Mouse (Mus musculus): ENCODE data around the gene Slf1. TPM values are rescaled to one million over a fixed set of nuclear protein-coding genes. Genes with fewer than 3 reads are reported as not detected.

Slf1 gene
- total and polyA plus RNA-seq, 3 experiments, result 9.0 to 24.4 (median 23.2) TPM

GRCm38 (mm10) chr13:77068847-77069246 lies 66.4 kb downstream of the Slf1 start:
- intact Hi-C loops (cut with DNase I), result no loop called here
- no peaks in the 10 kb centered on the region for H3K79me2 ChIP-seq (replicated peaks; ENCODE audit: control insufficient read depth, insufficient read depth, low read length)

GRCm38 (mm10) chr13:77063221-77063620 lies 72.1 kb downstream of the Slf1 start:
- H3K36me3 ChIP-seq (ENCODE audit: control insufficient read depth, insufficient read depth, low read length), result no peaks in the 10 kb centered on the region
- no peak overlapping the region for H3K4me3 ChIP-seq
- H3K9ac ChIP-seq (ENCODE audit: low read depth, low read length), result no peak overlapping the region
- H3K27ac ChIP-seq, result no peak overlapping the region
- DNase-seq, result no peak
- H3K27me3 ChIP-seq (ENCODE audit: control insufficient read depth, insufficient read depth, low read length), result no peaks in the 10 kb centered on the region
- TF ChIP-seq POLR2A (IDR thresholded peaks at IDR 0.05; ENCODE audit: insufficient read depth, low read depth, low read length) (no peak), CTCF (IDR thresholded peaks at IDR 0.05) (no peak), EP300 (IDR thresholded peaks at IDR 0.05; ENCODE audit: insufficient read depth, low read depth, low read length) (no peak)
- H3K4me1 ChIP-seq (ENCODE audit: control insufficient read depth, insufficient read depth, low read length), result no peaks in the 10 kb centered on the region
- 90% methylated on average over 1 of the region's 1 CpGs for WGBS
- H3K79me2 ChIP-seq (replicated peaks; ENCODE audit: control insufficient read depth, insufficient read depth, low read length), result no peaks in the 10 kb centered on the region
- intact Hi-C loops (cut with DNase I), result no loop called here

More at GRCm38 (mm10) chr13:77068847-77069246, 66.4 kb downstream of the Slf1 start:
- TF ChIP-seq EP300 (IDR thresholded peaks at IDR 0.05; ENCODE audit: insufficient read depth, low read depth, low read length), result no peak
- no peaks in the 10 kb centered on the region for H3K36me3 ChIP-seq (ENCODE audit: control insufficient read depth, insufficient read depth, low read length)
- 84% methylated on average over 1 of the region's 1 CpGs for WGBS
- DNase-seq, result no peak
- no peak overlapping the region for H3K27ac ChIP-seq
- H3K27me3 ChIP-seq (ENCODE audit: control insufficient read depth, insufficient read depth, low read length), result no peaks in the 10 kb centered on the region
- no peak overlapping the region for H3K4me3 ChIP-seq
- no peaks in the 10 kb centered on the region for H3K4me1 ChIP-seq (ENCODE audit: control insufficient read depth, insufficient read depth, low read length)
- no peak overlapping the region for H3K9ac ChIP-seq (ENCODE audit: low read depth, low read length)

- Histone ChIP-seq H3K36me3 (ENCODE audit: control insufficient read depth, insufficient read depth, low read length) (no peaks in the 10 kb centered on the region; the same call in 1 of the 2 replicates), H3K4me1 (ENCODE audit: control insufficient read depth, insufficient read depth, low read length) (no peaks in the 10 kb centered on the region; the same call in 1 of the 2 replicates), H3K4me3 (no peak overlapping the region), H3K79me2 (replicated peaks; ENCODE audit: control insufficient read depth, insufficient read depth, low read length) (no peaks in the 10 kb centered on the region), H3K27ac (no peak overlapping the region), H3K9ac (ENCODE audit: low read depth, low read length) (no peak overlapping the region), H3K27me3 (ENCODE audit: control insufficient read depth, insufficient read depth, low read length) (no peaks in the 10 kb centered on the region)
- TF ChIP-seq EP300 (IDR thresholded peaks at IDR 0.05; ENCODE audit: insufficient read depth, low read depth, low read length), result no peak
- TF ChIP-seq CTCF (IDR thresholded peaks at IDR 0.05), result no peak
- no peak for TF ChIP-seq POLR2A (IDR thresholded peaks at IDR 0.05; ENCODE audit: insufficient read depth, low read depth, low read length)
- WGBS, result 55% methylated on average over 3 of the region's 3 CpGs
- intact Hi-C loops (cut with DNase I), result loop anchor here (10.0 kb wide), 1 partner anchor 1135 kb away; no protein-coding TSS in a partner anchor
- DNase-seq, result no peak
These were observed 85.5 kb downstream of the Slf1 start for GRCm38 (mm10) chr13:77049736-77050135.

- Histone ChIP-seq H3K9ac (ENCODE audit: low read depth, low read length) (no peak overlapping the region), H3K36me3 (ENCODE audit: control insufficient read depth, insufficient read depth, low read length) (no peaks in the 10 kb centered on the region; the same call in 1 of the 2 replicates), H3K27me3 (ENCODE audit: control insufficient read depth, insufficient read depth, low read length) (no peaks in the 10 kb centered on the region), H3K27ac (no peak overlapping the region), H3K4me1 (ENCODE audit: control insufficient read depth, insufficient read depth, low read length) (no peaks in the 10 kb centered on the region; the same call in 1 of the 2 replicates), H3K79me2 (replicated peaks; ENCODE audit: control insufficient read depth, insufficient read depth, low read length) (no peaks in the 10 kb centered on the region), H3K4me3 (no peak overlapping the region)
- intact Hi-C loops (cut with DNase I), result loop anchor here (10.0 kb wide), 1 partner anchor 1136 kb away; no protein-coding TSS in a partner anchor
- DNase-seq, result no peak
- TF ChIP-seq CTCF (IDR thresholded peaks at IDR 0.05), result no peak
- no peak for TF ChIP-seq EP300 (IDR thresholded peaks at IDR 0.05; ENCODE audit: insufficient read depth, low read depth, low read length)
- TF ChIP-seq POLR2A (IDR thresholded peaks at IDR 0.05; ENCODE audit: insufficient read depth, low read depth, low read length), result no peak
- 80% methylated on average over 1 of the region's 1 CpGs for WGBS
These were observed 86.8 kb downstream of the Slf1 start for GRCm38 (mm10) chr13:77048461-77048860.

DNA sequence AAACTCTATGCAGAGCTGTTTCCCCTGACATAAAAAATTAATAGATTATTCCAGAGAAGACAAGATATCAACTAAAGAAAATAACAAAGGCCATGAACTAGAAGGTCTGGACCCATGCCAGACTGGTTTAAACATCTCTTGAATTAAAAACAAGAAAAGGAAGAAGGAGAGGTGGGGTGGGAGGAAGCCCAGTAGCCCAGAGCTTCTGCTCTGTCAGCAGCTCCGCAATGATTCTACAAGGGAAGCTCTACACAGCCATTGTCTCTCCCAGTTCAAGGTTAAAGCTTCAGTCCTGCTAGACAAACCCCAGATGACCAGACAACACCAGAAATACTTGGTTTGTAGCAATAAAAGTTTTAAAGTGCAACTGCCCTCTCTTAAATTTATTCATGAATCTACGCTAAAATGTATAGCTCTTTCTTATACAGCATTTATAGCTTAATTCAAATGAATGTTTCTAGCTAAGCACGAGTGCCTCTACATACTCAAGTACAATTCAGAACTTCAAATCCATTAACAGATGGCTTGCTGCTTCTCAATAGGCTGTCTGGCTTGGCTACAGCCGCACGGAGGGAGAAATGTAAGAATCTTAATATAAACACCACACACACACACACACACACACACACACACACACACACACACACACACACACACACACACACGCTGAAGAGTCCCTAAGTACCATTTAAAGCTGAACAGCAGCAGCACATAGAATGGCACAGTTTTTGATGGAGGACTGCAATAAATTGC lies 87.9 kb downstream of the Slf1 start:
- Histone ChIP-seq H3K79me2 (replicated peaks; ENCODE audit: control insufficient read depth, insufficient read depth, low read length) (no peaks in the 10 kb centered on the region), H3K36me3 (ENCODE audit: control insufficient read depth, insufficient read depth, low read length) (no peaks in the 10 kb centered on the region; the same call in 1 of the 2 replicates), H3K27me3 (ENCODE audit: control insufficient read depth, insufficient read depth, low read length) (no peaks in the 10 kb centered on the region), H3K4me3 (no peak overlapping the region), H3K4me1 (ENCODE audit: control insufficient read depth, insufficient read depth, low read length) (no peaks in the 10 kb centered on the region; the same call in 1 of the 2 replicates), H3K9ac (ENCODE audit: low read depth, low read length) (no peak overlapping the region), H3K27ac (no peak overlapping the region)
- DNase-seq, result no peak
- 65% methylated on average over 6 of the region's 6 CpGs for WGBS
- intact Hi-C loops (cut with DNase I), result loop anchor here (10.0 kb wide), 1 partner anchor 1137 kb away; no protein-coding TSS in a partner anchor
- TF ChIP-seq EP300 (IDR thresholded peaks at IDR 0.05; ENCODE audit: insufficient read depth, low read depth, low read length) (no peak), CTCF (IDR thresholded peaks at IDR 0.05) (no peak), POLR2A (IDR thresholded peaks at IDR 0.05; ENCODE audit: insufficient read depth, low read depth, low read length) (no peak)

DNA sequence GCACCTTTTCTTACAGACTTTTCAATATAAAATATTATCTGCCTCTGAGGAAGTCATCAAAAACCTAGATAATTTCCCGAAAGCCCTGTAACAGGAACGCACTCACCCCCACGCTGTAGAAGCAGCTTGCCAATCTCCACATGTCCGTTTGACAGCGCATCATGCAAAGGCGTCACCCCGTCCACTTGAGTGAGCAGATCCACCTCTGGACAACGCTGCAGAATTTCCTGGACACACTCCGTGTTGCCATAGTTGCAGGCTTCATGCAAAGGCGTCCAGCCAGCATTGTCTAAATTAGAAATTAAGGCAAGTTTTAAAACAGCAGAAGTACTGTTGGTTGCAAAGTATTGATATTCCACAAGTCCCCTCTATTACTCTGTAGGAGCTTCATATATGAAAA lies 88.9 kb downstream of the Slf1 start:
- 32% methylated on average over 10 of the region's 10 CpGs for WGBS
- intact Hi-C loops (cut with DNase I), result loop anchor here (10.0 kb wide), 1 partner anchor 1138 kb away; no protein-coding TSS in a partner anchor
- TF ChIP-seq EP300 (IDR thresholded peaks at IDR 0.05; ENCODE audit: insufficient read depth, low read depth, low read length), result no peak
- TF ChIP-seq CTCF (IDR thresholded peaks at IDR 0.05), result no peak
- no peak for TF ChIP-seq POLR2A (IDR thresholded peaks at IDR 0.05; ENCODE audit: insufficient read depth, low read depth, low read length)
- no peak overlapping the region for H3K27ac ChIP-seq
- no peak overlapping the region for H3K9ac ChIP-seq (ENCODE audit: low read depth, low read length)
- no peaks in the 10 kb centered on the region for H3K79me2 ChIP-seq (replicated peaks; ENCODE audit: control insufficient read depth, insufficient read depth, low read length)
- H3K27me3 ChIP-seq (ENCODE audit: control insufficient read depth, insufficient read depth, low read length), result no peaks in the 10 kb centered on the region
- H3K4me1 ChIP-seq (ENCODE audit: control insufficient read depth, insufficient read depth, low read length), result no peaks in the 10 kb centered on the region; the same call in 1 of the 2 replicates
- H3K4me3 ChIP-seq, result no peak overlapping the region
- no peaks in the 10 kb centered on the region; the same call in 1 of the 2 replicates for H3K36me3 ChIP-seq (ENCODE audit: control insufficient read depth, insufficient read depth, low read length)
- no peak for DNase-seq

Data from heart, adult 2 months (tissue).